Mouse (Mus musculus): Measurements from ENCODE around the gene 1700020D05Rik. TPM values are rescaled to one million over a fixed set of nuclear protein-coding genes. Genes with fewer than 3 reads are reported as not detected.
A peak's percentile ranks its signal among the peaks of the same experiment; 100 is the strongest.

The 1700020D05Rik gene
- total RNA-seq (2021) = 1 to 10 TPM; 1.0 to 1.5 TPM
- long read RNA-seq, experiment 1 = 0 reads
- long read RNA-seq, experiment 2 = 0 reads

- DNase-seq = no peak
Measured at GRCm38 (mm10) chr19:5503687-5504086, at the start of gene 1700020D05Rik. 1700020D05Rik (minus strand) TSS chr19:5503787.

- DNase-seq = no peak
Measured at GRCm38 (mm10) chr19:5547471-5548056, 44.0 kb upstream of the 1700020D05Rik start.

GRCm38 (mm10) chr19:5544031-5544430 is 40.4 kb upstream of the 1700020D05Rik start:
- DNase-seq = no peak

- DNase-seq = no peak
Measured at GRCm38 (mm10) chr19:5543362-5543761, 39.8 kb upstream of the 1700020D05Rik start.

GRCm38 (mm10) chr19:5538786-5539185 is 35.2 kb upstream of the 1700020D05Rik start:
- DNase-seq = no peak

GRCm38 (mm10) chr19:5532520-5532919 is 28.9 kb upstream of the 1700020D05Rik start:
- no peak for DNase-seq

GRCm38 (mm10) chr19:5530138-5530524 is 26.5 kb upstream of the 1700020D05Rik start:
- no peak for DNase-seq

- peak; percentile 98 for DNase-seq
Measured at GRCm38 (mm10) chr19:5529325-5530137, 25.9 kb upstream of the 1700020D05Rik start.

GRCm38 (mm10) chr19:5525204-5525603 is 21.6 kb upstream of the 1700020D05Rik start:
- no peak for DNase-seq

- DNase-seq = no peak
Measured at GRCm38 (mm10) chr19:5518721-5519120, 15.1 kb upstream of the 1700020D05Rik start.

GRCm38 (mm10) chr19:5516906-5517505 is 13.4 kb upstream of the 1700020D05Rik start:
- DNase-seq = peak; percentile 40 to 50

GRCm38 (mm10) chr19:5515840-5516777 is 12.5 kb upstream of the 1700020D05Rik start:
- DNase-seq = no peak

GRCm38 (mm10) chr19:5513005-5513349 is 9.4 kb upstream of the 1700020D05Rik start:
- no peak for DNase-seq

GRCm38 (mm10) chr19:5512091-5513004 is 8.8 kb upstream of the 1700020D05Rik start:
- no peak for DNase-seq

- DNase-seq = peak in 1 of 2 experiments; percentile 18
Measured at GRCm38 (mm10) chr19:5511074-5511632, 7.6 kb upstream of the 1700020D05Rik start.

- peak; percentile 98 for DNase-seq
Measured at GRCm38 (mm10) chr19:5510031-5511026, 6.7 kb upstream of the 1700020D05Rik start, which contains the start of gene Snx32. Snx32 (minus strand) TSS chr19:5510538.

- DNase-seq = peak; percentile 42 to 53
Measured at GRCm38 (mm10) chr19:5500330-5500875, 3.2 kb downstream of the 1700020D05Rik start.

GRCm38 (mm10) chr19:5496052-5496370 is 7.6 kb downstream of the 1700020D05Rik start:
- no peak for DNase-seq
